Mouse (Mus musculus) adrenal gland, postnatal 25 days (tissue): ENCODE data around the gene Endou. TPM values are rescaled to one million over a fixed set of nuclear protein-coding genes. Genes with fewer than 3 reads are reported as not detected.

Experiments used
- DNase-seq: peaks from one replicate; pipeline ENCODE4 v3.0.0; 2021; ENCODE audit warnings: mixed read lengths
- total RNA-seq: library from RNA; stranded (reverse); gene quantifications from 2 replicates; pipeline ENCODE4 v1.2.3, GENCODE M21; 2021

Endou gene
- total RNA-seq, 1 experiment from 2014 or later = 0.82 TPM

DNA sequence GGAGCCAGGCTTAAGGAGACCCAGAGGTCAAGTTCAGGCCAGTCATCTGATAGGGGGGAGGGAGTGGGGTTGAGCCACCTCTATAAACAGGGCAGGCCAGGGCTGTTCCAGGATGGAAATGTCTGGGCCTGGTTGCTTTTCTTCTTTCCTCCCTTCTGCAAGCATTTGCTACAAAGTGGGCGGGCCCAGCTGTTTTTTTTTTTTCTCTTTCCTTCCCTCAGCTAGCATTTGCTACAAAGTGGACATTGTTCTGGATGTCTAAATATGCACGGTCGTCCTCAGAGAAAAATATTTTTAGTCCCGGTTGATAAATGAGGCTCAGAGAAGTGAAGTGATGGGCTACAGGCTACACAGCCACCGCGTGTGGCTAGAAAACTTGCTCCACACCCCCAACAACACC, 23.3 kb upstream of the Endou start:
- no peak for DNase-seq

DNA sequence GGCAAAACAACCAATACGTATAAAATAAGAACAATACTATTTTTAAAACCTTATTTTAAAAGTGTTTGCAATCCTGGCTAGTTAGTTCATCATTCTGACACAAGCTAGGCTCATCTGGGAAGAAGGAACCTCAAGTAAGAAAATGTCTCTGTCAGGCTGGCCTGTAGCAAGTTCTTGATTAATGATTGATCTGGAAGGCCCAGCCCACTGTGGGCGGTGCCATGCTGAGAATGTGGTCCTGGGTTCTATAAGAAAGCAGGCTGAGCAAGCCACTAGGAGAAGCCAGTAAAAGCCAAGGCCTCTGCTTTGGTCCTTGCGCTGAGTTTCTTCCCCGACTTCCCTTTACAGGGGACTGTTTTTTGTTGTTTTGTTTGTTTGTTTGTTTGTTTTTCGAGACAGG, 21.4 kb upstream of the Endou start:
- no peak for DNase-seq

- DNase-seq = no peak
Observed at GRCm38 (mm10) chr15:97751676-97752075, 20.5 kb upstream of the Endou start.

DNA sequence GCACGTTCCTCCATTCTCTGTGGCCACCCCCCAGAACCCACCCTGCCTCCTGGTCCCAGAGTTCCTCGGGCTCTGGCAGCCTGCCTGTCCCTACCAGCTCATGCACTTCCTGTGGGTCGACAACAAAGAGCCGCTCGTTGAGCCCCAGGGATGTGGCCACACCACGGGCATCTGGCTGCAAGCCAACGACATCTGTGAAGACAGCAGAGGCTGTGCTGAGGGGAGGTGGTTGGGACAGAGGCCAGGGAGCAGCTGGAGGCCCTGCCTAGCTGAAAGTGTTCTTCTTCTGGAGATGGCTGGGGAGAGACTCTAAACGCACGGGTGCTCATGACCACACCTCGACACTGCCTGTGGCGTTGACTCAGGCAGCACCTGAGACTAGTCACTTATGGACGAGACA, 19.6 kb upstream of the Endou start:
- peak; percentile 82 for DNase-seq

DNA sequence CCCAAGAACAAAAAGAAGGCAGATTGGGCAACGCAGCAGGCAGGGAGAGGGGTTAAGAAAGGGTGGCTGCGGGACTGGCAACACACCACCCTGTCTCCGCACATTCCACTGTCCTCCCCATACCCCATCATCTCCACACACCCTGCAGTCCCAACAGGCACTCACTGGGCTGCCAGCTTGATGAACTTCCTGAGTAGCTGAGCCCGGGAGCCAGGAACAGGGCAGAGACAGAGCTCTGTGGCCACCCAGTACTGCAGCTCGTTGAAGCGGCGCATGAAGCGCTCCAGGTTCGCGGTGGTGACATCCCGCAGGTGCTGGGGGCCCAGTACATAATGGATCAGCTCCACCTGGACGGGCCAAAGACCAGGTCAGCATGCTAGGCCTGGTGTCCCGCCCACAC, 18.7 kb upstream of the Endou start:
- DNase-seq = no peak

- no peak for DNase-seq
Observed at GRCm38 (mm10) chr15:97749397-97749796, 18.3 kb upstream of the Endou start.

GRCm38 (mm10) chr15:97748964-97749363, 17.8 kb upstream of the Endou start:
- DNase-seq = no peak

DNA sequence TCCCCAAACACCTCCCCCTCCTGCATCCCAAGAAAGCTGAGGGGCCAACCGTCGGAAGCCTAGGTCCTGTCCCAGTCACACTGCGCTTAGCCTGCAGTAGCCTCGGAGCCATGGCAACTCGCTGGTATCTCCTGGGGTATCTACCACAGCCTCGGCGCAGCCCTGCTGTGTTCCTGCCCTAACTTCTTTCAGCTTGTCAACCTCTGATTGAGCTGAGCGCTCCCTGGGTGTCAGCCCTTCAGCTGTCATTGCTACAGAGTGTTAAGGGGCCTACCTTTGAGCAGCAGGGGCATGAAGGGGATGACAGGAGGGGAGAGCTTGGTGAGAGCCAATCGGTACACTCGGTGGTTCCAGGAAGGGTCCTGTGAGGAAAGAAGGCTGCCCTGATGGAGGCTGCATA, 17.2 kb upstream of the Endou start:
- no peak for DNase-seq

DNA sequence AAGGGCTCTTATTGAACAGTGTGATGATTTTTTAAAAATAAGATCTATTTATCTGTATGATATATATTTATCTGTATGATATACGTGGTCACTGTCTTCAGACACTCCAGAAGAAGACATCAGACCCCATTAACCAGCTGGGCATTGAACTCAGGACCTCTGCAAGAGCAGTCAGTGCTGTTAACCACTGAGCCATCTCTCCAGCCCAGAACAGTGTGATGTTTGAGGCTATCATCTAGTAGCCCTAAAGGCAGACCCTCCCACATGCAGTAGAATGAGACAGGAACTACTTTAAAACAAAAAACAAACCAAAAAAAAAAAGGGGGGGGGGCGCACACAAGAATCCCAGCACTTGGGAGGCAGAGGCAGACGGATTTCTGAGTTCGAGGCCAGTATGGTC, 16.3 kb upstream of the Endou start:
- DNase-seq = no peak

DNA sequence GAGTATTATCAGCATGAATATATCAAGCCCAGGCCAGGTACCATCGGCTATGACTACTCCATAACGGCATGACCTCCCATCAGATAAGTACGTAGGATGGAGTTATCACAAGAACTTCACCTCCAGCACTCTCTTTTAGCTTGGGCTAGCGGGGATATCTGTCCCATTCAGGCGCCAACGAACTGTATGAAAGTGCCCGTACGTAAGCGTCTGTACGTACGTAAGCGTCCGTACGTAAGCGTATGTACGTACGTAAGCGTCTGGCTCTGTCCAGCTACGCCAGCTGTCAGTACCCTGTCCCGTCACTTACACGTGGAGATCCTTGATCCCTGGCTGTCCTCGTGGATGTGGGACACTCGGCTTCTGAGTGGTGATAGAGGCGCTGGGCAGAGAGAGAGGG, 15.6 kb upstream of the Endou start:
- DNase-seq = no peak

DNA sequence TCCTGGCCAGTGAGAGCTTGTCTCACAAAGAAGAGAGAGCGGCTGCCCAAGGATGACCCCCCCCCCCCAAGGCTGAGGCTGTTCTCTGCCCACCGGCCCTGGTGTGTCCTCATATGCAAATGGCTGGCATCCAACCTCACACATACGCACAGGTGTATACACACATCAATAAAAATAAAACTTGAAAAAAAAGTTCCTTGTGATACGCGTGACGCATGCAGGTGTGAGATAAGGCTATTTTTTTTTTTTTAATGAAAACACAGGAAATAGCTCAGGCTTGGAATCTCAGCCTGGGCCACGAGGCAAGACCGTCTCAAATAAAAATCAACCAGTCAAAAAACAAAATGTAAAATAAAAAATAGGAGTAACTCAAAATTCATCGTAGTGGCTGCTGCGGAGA, 15.1 kb upstream of the Endou start:
- DNase-seq = no peak

- DNase-seq = peak; percentile 80
Observed at GRCm38 (mm10) chr15:97745331-97745730, 14.2 kb upstream of the Endou start.

DNA sequence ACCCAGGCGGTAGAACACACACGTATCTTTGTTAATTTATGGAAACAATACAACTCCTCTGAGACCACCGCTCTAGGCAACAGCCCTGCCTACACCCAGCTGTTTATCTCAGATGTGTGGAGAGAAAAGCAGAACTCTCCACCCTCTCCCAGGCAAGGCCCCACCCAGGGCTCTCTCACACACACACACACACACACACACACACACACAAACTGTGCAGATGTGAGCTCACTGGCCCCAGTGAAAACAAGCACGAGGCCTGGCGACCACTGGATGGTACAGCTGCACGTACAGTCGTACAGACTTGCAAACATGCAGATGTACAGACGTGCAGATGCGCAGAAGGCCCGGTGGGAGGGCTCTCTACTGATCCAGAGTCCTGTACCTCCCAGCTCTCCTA, 13.8 kb upstream of the Endou start:
- peak; percentile 17 for DNase-seq

- DNase-seq = no peak
Observed at GRCm38 (mm10) chr15:97743961-97744525, 12.9 kb upstream of the Endou start.

GRCm38 (mm10) chr15:97743210-97743609, 12.1 kb upstream of the Endou start:
- no peak for DNase-seq

DNA sequence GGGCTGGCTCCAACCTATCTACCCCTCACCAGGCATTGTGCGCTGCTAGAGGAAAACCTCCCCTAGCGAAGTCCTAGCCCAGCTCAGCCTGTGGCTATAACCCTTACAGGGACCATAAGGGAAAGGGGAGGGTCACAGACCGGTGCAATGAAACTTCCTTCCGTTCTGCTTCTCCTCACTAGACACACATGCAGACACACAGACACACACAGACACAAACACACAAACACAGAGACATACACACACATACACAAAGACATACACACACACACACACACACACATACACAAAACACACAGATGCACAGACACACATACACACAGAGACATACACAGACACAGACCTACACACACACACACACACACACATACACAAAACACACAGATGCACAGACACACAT, 11.5 kb upstream of the Endou start:
- no peak for DNase-seq

- DNase-seq = no peak
Observed at GRCm38 (mm10) chr15:97742074-97742473, 10.9 kb upstream of the Endou start.

DNA sequence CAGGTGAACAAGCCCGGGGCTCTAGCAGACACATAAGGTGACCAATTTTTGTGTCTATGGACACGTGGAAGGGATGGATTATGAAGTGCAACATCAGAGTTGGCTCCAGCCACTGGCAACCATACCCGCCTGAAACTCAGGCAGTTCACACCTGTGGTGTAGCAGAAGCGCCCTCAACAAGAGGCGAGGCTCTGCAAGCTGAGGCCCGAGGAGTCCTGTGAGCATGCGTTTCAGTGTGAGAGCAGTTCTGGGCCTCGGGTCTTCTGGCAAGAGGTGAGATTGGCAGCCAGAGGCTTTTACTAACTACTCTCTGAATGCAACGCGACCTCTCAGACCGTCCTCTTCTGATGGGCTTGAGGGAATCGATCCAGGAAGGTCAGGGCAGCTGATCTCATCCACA, 10.5 kb upstream of the Endou start:
- no peak for DNase-seq

DNA sequence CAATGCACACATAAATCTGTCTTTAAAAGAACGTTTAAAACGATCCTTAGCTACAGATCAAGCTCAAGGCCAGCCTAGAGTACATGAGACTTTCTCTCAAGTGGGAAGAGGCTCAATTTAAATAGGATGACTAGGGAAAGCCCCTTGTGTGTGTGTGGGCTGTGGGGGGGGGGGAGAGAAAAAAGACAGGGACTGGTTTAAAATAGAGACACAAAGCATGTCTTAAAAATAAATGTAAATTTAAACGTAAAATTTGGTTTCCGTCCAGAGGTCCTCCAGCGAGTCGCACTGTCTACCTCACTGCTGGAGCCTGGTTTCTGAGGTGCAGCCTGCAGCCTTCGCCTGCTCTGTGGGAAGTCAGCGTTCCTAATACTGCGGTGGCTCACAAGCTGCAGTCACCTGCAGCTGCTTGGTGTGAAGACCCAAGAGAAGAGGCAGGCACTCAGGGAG, 9.2 kb upstream of the Endou start:
- no peak for DNase-seq

- DNase-seq = no peak
Observed at GRCm38 (mm10) chr15:97738923-97739322, 7.8 kb upstream of the Endou start.

DNA sequence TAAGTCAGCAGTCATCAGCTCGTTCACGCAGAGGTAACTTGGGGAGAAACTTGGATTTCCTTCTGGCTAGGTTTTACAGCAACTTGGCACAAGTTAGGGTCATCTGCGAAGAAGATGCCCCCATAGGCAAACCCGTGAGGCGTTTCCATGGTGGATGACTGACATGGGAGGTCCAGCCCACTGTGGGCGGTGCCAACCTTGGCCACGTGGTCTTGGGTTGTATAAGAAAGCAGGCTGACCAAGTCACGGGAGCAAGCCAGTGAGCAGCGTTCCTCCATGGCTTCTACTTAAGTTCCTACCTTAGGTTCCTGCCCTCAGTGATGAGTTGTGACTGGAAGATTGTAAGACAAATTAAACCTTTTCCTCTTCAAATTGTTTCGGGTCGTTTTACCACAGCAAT, 849 bp upstream of the Endou start:
- DNase-seq = no peak

DNA sequence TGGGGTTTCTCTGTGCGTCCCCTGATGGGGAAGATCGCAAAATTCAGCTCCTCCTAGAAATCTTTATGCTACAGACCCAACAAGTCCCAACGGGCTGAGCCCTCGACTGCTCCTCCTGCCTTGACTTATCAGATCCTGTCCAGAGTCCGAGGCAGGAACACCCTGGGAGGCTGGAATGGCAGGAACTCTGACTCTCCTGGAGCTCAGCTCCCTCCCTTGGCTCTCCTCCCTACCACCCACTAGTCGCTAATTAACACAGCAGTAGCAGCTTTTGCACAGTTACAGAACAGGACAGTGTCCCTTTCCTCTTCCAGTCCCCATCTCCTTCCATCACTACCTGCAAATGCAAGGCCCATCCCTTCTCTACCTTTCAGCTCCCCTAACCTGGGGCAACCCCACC, 774 bp downstream of the Endou start:
- no peak for DNase-seq

DNA sequence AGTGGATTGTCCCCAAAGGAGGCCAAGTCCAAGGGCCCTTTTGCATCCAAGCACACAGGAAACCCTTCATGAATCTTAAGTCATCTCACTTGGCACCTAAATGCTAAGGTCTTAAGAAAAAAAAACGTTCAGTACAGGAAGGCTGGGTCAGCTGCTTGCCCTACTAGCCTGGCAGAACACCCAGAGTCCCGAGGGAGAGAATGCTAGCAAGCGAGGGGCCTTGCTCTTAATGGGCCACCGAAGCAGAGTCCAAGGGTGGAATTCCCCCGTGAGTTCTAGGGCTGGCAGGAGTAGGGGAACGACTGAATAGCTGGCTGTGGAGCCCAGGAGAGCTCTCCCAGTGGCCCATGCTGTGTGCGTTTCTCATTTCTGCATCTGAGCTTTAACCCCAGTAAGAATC, 2.3 kb downstream of the Endou start:
- DNase-seq = peak; percentile 42

- no peak for DNase-seq
Observed at GRCm38 (mm10) chr15:97728394-97728793, 2.7 kb downstream of the Endou start.

DNA sequence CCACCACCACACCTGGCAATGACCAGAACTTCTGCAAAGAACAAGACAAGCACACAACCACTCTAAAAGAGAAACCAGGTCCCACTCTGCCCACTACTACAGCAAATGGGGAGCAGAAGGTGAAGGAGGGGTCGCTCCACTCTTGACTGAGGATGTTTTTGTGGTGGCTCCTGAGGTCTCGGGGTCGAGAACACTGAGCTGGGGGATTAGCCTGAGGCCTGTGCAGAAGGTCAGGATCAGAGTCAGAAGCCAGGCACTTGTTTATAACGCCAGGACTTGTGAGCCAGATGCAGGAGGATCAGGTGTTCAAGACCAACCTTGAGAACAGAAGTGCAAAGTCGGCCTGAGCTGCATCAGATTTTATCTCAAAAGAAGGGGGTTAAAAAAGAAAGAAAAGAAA, 3.6 kb downstream of the Endou start:
- DNase-seq = no peak
